Mouse (Mus musculus): ENCODE measurements around the gene Mpp5. TPM values are rescaled to one million over a fixed set of nuclear protein-coding genes. Genes with fewer than 3 reads are reported as not detected.

Mpp5 gene
- polyA plus RNA-seq (2015; fragmentation: Nextera tagmentation; extraction: Ambion mirVana): 11.2 and 15.0 TPM in 2 replicates

- DNase-seq (ENCODE audit: low spot score): peak; percentile 98
These were observed at the start of gene Mpp5 for GRCm38 (mm10) chr12:78748557-78749377. Gene Mpp5 (plus strand): TSS chr12:78748907.

- no peak for DNase-seq (ENCODE audit: low spot score)
These were observed 30.9 kb upstream of the Mpp5 start for GRCm38 (mm10) chr12:78717783-78718182.

- DNase-seq (ENCODE audit: low spot score): no peak
These were observed 21.0 kb upstream of the Mpp5 start for GRCm38 (mm10) chr12:78727723-78728122.

- no peak for DNase-seq (ENCODE audit: low spot score)
These were observed 9.1 kb upstream of the Mpp5 start for GRCm38 (mm10) chr12:78739633-78740032.

GRCm38 (mm10) chr12:78740289-78740688 lies 8.4 kb upstream of the Mpp5 start:
- no peak for DNase-seq (ENCODE audit: low spot score)

GRCm38 (mm10) chr12:78746226-78746625 lies 2.5 kb upstream of the Mpp5 start:
- DNase-seq (ENCODE audit: low spot score): no peak

GRCm38 (mm10) chr12:78747406-78747805 lies 1.3 kb upstream of the Mpp5 start:
- DNase-seq (ENCODE audit: low spot score): no peak

- peak; percentile 36 for DNase-seq (ENCODE audit: low spot score)
These were observed 594 bp upstream of the Mpp5 start for GRCm38 (mm10) chr12:78748113-78748512.

GRCm38 (mm10) chr12:78749378-78749801 lies 683 bp downstream of the Mpp5 start:
- no peak for DNase-seq (ENCODE audit: low spot score)

GRCm38 (mm10) chr12:78761979-78762378 lies 13.3 kb downstream of the Mpp5 start:
- DNase-seq (ENCODE audit: low spot score): no peak

GRCm38 (mm10) chr12:78769031-78769713 lies 20.5 kb downstream of the Mpp5 start:
- DNase-seq (ENCODE audit: low spot score): no peak

GRCm38 (mm10) chr12:78773211-78773610 lies 24.5 kb downstream of the Mpp5 start:
- no peak for DNase-seq (ENCODE audit: low spot score)

GRCm38 (mm10) chr12:78777916-78778315 lies 29.2 kb downstream of the Mpp5 start:
- no peak for DNase-seq (ENCODE audit: low spot score)

- DNase-seq (ENCODE audit: low spot score): no peak
These were observed 29.8 kb downstream of the Mpp5 start for GRCm38 (mm10) chr12:78778423-78779067.

- no peak for DNase-seq (ENCODE audit: low spot score)
These were observed 39.7 kb downstream of the Mpp5 start for GRCm38 (mm10) chr12:78788266-78788873.

- no peak for DNase-seq (ENCODE audit: low spot score)
These were observed 42.1 kb downstream of the Mpp5 start for GRCm38 (mm10) chr12:78790791-78791190.

- no peak for DNase-seq (ENCODE audit: low spot score)
These were observed 45.5 kb downstream of the Mpp5 start for GRCm38 (mm10) chr12:78794236-78794635.

- DNase-seq (ENCODE audit: low spot score): no peak
These were observed 51.3 kb downstream of the Mpp5 start for GRCm38 (mm10) chr12:78800036-78800435.

GRCm38 (mm10) chr12:78801836-78802235 lies 53.1 kb downstream of the Mpp5 start:
- no peak for DNase-seq (ENCODE audit: low spot score)

- no peak for DNase-seq (ENCODE audit: low spot score)
These were observed 65.7 kb downstream of the Mpp5 start for GRCm38 (mm10) chr12:78814437-78814836.

GRCm38 (mm10) chr12:78834496-78834895 lies 85.8 kb downstream of the Mpp5 start:
- DNase-seq (ENCODE audit: low spot score): no peak

GRCm38 (mm10) chr12:78839906-78840305 lies 91.2 kb downstream of the Mpp5 start:
- no peak for DNase-seq (ENCODE audit: low spot score)
